Mouse (Mus musculus) urinary bladder, postnatal 25 days (tissue): ENCODE results near the gene Rab8a.

Experiments
- DNase-seq: peaks from one replicate; pipeline ENCODE4 v3.0.0; 2022; ENCODE audit warnings: low spot score

Gene Rab8a

DNA sequence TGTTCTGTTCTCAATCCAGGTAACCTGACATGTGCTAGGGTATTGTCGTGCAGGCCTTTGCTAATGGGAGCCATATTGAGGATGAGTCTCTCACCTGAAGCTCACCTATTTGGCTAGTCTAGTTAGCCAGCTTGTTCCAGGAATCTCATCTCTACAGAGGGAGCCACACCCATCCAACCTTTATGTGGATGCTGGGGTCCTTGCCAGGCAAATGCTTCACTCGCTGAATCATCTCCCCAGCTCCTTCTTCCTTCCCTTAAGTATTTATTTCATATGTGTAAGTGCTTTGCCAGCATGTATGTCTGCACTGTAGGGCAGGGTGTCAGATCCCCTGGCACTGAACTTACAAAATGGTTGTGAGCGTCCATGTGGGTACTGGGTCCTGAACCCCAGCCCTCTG is 14.4 kb upstream of the Rab8a start:
- DNase-seq = no peak

GRCm38 (mm10) chr8:72147266-72147665 is 13.7 kb upstream of the Rab8a start:
- no peak for DNase-seq

DNA sequence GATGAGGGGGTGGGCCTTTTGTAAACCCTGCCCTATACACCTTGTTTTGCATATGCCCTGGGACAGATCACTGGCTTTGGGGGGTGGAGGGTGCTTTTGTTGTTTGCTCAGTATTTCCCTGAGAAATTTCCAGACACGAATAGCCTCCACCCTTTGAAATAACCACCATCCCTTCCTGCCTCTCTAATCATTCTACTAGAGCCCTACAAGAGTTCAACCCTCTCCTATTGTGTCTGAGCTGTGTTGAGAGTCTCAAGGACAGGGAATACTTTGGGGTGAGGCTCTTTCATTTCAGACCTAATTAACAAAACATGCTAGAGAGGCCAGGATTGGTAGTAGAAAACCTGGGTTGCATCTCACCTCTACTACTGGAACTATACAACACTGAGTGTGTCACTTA is 11.9 kb upstream of the Rab8a start:
- no peak for DNase-seq

DNA sequence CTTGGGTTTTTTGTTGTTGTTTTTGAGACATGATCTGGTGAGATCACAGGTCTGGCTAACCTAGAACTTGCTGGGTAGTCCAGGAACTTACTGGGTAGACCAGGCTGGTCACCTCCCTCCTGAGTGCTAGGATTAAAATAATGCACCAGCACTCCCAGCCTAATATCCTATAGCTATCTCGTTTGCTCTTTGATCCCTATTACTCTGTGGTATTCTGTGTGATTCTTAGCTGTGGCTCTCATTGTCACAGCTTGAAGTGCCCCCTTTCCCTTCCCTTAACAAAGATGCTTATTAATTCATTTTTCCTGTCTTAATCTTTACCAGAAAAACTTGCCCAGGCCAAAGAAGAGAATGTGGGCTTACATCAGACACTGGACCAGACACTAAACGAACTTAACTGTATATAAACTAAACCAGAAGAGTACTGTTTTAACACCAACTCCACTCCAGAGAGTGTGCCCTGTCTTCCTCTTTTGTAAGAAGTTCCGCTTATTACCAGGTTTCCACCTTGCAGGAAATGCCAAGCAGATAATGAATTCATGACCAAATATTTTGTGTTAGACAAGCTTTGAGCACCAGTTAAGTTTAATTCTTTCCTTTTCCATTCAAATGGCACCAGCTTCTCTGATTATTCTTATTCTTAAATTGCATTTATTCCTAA is 9.5 kb upstream of the Rab8a start:
- no peak for DNase-seq

DNA sequence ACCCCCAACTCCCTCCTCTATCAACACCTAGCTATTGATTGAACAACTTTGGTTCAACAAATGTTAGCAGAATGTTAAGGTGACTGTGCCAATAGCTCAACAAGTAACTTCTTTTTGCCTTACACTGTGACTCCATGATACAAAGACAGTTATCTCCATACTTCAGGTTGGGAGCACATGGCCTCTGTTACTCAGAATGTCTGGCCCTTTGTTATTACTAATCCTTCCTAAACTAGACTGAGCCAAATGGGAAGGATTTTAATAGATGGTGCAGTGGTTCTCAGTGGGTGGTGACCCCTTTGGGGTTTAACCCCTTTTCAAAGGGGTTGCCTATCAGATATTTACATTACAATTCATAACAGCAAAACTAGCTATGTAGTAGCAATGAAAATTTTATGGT is 7.6 kb upstream of the Rab8a start:
- no peak for DNase-seq

GRCm38 (mm10) chr8:72158096-72158495 is 2.9 kb upstream of the Rab8a start:
- DNase-seq = no peak

DNA sequence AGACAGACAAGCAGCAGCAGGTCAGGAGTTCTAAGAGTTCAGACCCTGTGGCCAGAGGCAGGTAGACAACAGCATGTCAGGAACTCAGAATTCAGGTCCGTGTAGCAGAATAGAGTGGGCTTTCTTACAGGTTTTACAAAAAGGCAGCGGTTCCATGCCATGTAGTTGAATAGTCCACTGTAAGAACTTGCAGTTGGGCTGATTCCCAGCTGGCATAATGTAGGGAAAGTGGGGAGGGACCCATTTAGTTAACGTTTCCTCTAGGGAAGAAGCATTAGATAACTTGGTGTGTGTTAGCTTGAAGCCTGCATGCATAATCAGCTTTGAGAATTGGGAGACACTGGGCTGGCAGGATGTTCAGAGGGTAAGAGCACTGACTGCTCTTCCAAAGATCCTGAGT is 2.3 kb upstream of the Rab8a start:
- DNase-seq = no peak

DNA sequence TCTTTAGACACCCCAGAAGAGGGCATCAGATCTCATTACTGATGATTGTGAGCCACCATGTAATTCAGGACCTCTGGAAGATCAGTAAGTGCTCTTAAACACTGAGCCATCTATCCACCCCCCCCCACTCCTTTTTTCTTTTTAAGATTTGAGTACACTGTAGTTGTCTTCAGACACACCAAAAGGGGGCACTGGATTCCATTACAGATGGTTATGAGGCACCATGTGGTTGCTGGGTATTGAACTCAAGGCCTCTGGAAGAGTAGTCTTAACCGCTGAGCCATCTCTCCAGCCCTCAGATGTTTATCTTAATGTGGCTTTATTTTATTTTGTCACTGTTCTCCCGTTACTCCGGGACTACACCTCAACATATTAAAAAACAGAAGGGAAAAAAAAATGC is 993 bp upstream of the Rab8a start:
- no peak for DNase-seq

GRCm38 (mm10) chr8:72162821-72163220 is 1.8 kb downstream of the Rab8a start:
- no peak for DNase-seq

- DNase-seq = no peak
Observed at GRCm38 (mm10) chr8:72169098-72169668, 8.2 kb downstream of the Rab8a start.

GRCm38 (mm10) chr8:72169681-72170249 is 8.8 kb downstream of the Rab8a start:
- DNase-seq = no peak

DNA sequence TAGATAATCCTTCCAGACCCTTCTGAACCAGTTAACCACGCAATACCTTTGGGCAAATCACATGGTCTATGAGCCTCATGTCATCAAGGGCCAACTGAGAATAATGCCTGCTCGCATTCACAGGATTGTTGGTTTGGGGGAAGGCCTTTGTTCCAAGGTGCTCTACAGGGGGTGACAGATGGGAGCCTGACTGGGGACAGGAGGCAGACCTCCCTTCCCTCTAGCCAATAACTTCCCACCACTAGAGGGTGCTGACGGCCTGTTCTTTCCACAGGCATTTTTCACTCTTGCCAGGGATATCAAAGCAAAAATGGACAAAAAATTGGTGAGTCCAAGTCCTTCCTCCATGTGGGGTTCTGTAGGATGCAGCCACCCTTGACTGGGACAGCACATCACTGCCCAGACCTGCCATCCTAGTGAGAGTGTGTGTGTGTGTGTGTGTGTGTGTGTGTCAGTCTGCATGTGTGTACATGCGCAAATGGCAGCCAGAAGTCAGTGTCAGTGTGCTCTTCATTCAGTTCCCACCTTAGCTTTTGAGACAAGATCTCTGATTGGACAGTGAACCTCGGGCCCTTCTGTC is 16.4 kb downstream of the Rab8a start:
- peak; percentile 60 for DNase-seq

- DNase-seq = no peak
Observed at GRCm38 (mm10) chr8:72183554-72184202, 22.7 kb downstream of the Rab8a start.

DNA sequence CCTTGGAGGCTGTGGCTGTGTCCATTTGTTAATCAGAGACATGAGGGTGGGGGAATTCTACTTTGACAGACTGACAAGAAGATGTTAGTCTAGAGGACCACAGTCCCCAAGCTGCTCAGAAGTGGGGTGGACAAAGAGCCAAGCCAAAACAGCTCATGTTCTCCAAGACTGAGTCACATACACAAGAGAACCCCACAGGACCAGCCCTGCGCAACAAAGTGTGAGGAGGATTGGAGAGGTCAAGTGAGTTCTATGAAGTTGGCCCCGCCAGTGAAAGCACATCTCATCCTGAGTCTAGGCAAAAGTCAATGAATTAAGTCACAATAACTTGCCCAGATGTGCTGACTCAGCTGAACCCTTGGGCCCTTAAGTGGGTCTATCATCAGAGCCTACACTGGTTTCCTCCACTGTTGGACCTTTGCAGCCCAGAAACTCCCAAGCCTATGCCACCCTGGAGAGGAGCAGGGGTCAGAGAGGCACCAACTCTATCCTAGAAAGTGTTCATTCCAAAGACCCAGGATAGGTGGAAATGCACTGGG is 26.9 kb downstream of the Rab8a start:
- DNase-seq = no peak

GRCm38 (mm10) chr8:72189417-72190214 is 28.6 kb downstream of the Rab8a start, which contains the start of gene Hsh2d:
Gene Hsh2d, plus strand, starts transcription at chr8:72189638.
- DNase-seq = no peak

DNA sequence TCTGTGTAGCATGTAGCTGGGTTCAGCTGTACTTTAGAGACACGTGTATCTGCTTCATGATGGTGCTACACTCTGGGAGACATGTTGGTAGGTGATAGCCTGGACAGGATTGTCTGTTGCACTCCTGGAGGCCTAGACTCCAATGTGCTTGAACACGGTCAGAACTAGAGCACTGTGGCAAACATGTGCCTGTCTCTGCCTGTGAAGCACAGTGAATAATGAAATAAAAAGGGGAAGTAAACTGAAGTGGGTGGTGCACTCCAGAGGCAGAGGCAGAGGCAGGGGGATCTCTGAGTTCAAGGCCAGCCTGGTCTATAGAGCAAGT is 29.2 kb downstream of the Rab8a start:
- DNase-seq = no peak

DNA sequence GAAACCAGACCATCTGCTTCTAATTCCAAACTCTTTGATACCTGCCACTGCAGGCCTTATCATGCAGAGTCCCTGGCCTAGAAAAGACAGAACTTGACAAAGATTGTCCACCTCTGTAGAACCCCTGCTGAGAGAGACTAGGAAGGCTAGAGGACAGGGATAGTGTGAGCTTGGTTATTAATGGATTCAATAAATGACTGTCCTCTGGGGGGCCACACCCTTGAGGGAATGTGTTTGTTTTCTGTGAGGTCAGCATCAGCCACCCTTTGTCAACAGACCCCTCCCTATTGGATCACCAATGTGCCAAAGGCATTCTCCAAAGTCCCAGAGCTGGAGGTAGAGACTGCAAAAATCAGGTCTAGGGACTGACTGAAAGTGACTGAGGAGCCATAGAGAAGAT is 31.1 kb downstream of the Rab8a start:
- DNase-seq = no peak

DNA sequence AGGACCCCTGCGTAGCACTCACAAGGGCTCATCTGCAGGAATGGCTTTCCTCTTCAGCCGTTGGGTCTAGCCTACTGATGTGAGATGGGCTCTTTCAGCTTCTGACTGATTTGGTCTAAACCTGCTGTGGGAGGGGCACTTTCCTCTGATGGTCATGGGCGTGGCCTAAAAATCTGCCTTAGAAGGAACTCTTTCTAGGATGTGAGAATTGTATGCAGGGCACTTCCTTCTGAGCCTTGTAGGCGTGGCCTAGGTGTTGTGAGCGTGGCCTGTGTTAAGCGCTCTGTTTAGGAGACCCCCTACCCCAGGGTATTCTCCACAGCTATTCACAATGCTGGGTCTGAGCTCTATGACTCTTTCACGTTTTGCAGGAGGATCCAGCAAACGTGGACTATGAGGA is 37.0 kb downstream of the Rab8a start:
- no peak for DNase-seq

DNA sequence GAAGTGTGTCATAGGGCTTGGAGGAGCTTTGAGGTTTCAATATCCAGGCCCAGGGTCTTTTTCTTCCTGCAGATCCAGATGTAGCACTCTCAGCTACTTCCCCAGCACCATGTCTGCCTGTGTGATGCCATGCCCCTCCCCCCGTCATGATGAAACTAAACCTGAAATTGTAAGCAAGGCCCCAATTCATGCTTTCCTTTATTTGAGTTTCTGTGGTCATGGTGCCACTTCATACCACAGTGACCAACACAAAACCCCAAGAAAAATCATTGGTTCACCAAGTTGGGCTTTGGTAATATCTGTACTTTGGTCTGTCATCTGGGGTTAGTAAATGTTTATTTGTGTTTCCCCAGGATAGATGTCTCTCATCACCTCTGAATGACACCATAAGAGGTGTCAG is 47.6 kb downstream of the Rab8a start:
- no peak for DNase-seq

- DNase-seq = no peak
Observed at GRCm38 (mm10) chr8:72210222-72210621, 49.2 kb downstream of the Rab8a start.

- DNase-seq = no peak
Observed at GRCm38 (mm10) chr8:72210710-72211109, 49.7 kb downstream of the Rab8a start.

DNA sequence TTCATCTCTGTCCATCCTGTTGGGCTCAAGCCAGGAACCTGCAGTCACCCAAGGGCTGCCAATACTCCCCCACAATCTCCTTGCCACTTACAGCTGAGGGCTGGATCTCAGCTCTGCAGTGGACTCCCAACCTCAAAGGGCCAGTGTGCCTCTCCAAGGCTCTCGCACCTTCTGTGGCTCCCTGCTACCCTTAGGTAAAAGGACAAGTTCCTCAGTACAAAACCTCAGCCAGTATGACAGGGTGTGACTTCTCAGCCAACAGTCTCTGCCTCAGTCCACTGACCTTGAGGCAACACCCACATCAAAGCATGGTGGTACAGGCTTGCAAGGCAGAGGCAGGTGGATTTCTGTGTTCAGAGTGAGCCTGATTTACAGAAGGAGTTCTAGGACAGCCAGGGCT is 50.8 kb downstream of the Rab8a start:
- DNase-seq = no peak
